Mouse (Mus musculus) liver, postnatal 0 days (tissue): ENCODE data around the gene Prdx5.

Source experiments
- CTCF ChIP-seq: sonication (generic); IDR thresholded peaks from 2 replicates; pipeline ENCODE4 v1.5.1; 2016; ENCODE audit warnings: antibody characterized with exemption, low read depth
- EP300 ChIP-seq: IDR thresholded peaks from 2 replicates; pipeline ENCODE4 v1.6.1; 2016; ENCODE audit warnings: antibody characterized with exemption, low read depth, mild to moderate bottlenecking

- TF ChIP-seq EP300 (no peak), CTCF (no peak)
These were observed 48.5 kb downstream of the Prdx5 start for GRCm38 (mm10) chr19:6861451-6861850.
